Comparison of ENCODE assay signal across 19 mouse cellular contexts in genomic region chr2:7359557-7359956, GRCm38 (mm10).
DNase-seq lines count a peak whose midpoint lies in the region; ATAC-seq and TF ChIP-seq lines count a peak whose summit lies in the region.
"Had no signal": no experiment of that assay in that cellular context is flagged by ENCODE, and none has a peak within 500 bp of the region (broad histone marks: within the 10 kb centered on the region; RNA-seq: fewer than 3 reads in every experiment).

No protein-coding gene starts in this region.

- no peaks in the 10 kb centered on the region for H3K27me3 ChIP-seq in embryonic facial prominence, embryonic 11.5 days (ENCODE audit: control insufficient read depth, insufficient read depth, low read length)
- no peaks in the 10 kb centered on the region for H3K27me3 ChIP-seq in hindbrain, embryonic 11.5 days (ENCODE audit: control insufficient read depth, insufficient read depth, low read length)
- H3K27me3 ChIP-seq: midbrain, embryonic 12.5 days had no signal

- no peak overlapping the region for H3K9ac ChIP-seq in embryonic facial prominence, embryonic 11.5 days (replicated peaks; ENCODE audit: low read length)
- no peak overlapping the region for H3K9ac ChIP-seq in hindbrain, embryonic 11.5 days (ENCODE audit: low read depth, low read length)
- H3K9ac ChIP-seq: hindbrain, embryonic 14.5 days; midbrain, embryonic 12.5 days had no signal

- TF ChIP-seq CTCF in olfactory bulb, adult 2 months (IDR thresholded peaks at IDR 0.05; ENCODE audit: insufficient read depth, low read depth, low read length), result no peak

- TF ChIP-seq POLR2A in olfactory bulb, adult 2 months (IDR thresholded peaks at IDR 0.05; ENCODE audit: insufficient read depth, low read depth, low read length), result no peak

- no peak overlapping the region for H3K4me3 ChIP-seq in embryonic facial prominence, embryonic 11.5 days (ENCODE audit: low read depth, low read length)
- no peak overlapping the region for H3K4me3 ChIP-seq in olfactory bulb, adult 2 months (ENCODE audit: insufficient read depth, low read depth, low read length)
- no peak overlapping the region for H3K4me3 ChIP-seq in hindbrain, embryonic 11.5 days (ENCODE audit: low read depth, low read length)
- H3K4me3 ChIP-seq: gastrocnemius, adult 2 months; midbrain, embryonic 12.5 days had no signal

- peak; percentile 15 to 25 for DNase-seq in cerebellum, postnatal 25 days
- DNase-seq in cerebellum, adult 11 months, result no peak
- peak; percentile 60 for DNase-seq in left cerebral cortex, postnatal 4 days
- no peak for DNase-seq in left cerebral cortex, adult 18-20 months (ENCODE audit: low spot score in 2 of 2)
- DNase-seq in embryonic facial prominence, embryonic 11.5 days (ENCODE audit: low spot score), result peak; percentile 45
- no peak for DNase-seq in hindbrain, embryonic 11.5 days (ENCODE audit: low spot score)
- no peak for DNase-seq in urinary bladder, postnatal 4 days (ENCODE audit: low spot score in 2 of 2)
- DNase-seq: adrenal gland, postnatal 36 days; gastrocnemius, adult 2 months; heart, postnatal 10 days; kidney, postnatal 36 days; liver; right cerebral cortex, adult 18-20 months had no signal

- no peaks in the 10 kb centered on the region for H3K4me1 ChIP-seq in embryonic facial prominence, embryonic 11.5 days (ENCODE audit: control insufficient read depth, insufficient read depth, low read length)
- H3K4me1 ChIP-seq in olfactory bulb, adult 2 months (ENCODE audit: control insufficient read depth, insufficient read depth, low read length), result no peaks in the 10 kb centered on the region
- no peaks in the 10 kb centered on the region for H3K4me1 ChIP-seq in hindbrain, embryonic 11.5 days (replicated peaks; ENCODE audit: control insufficient read depth, insufficient read depth, low read length)
- H3K4me1 ChIP-seq: midbrain, embryonic 12.5 days had no signal

- H3K4me2 ChIP-seq in embryonic facial prominence, embryonic 11.5 days (ENCODE audit: low read depth, low read length), result no peak overlapping the region
- H3K4me2 ChIP-seq in hindbrain, embryonic 11.5 days (replicated peaks; ENCODE audit: low read depth, low read length), result no peak overlapping the region
- H3K4me2 ChIP-seq: heart, embryonic 11.5 days; hindbrain, embryonic 14.5 days; midbrain, embryonic 12.5 days had no signal

- no peak for ATAC-seq in embryonic facial prominence, embryonic 11.5 days (replicated peaks; ENCODE audit: insufficient number of reproducible peaks, low FRiP score, low TSS enrichment, low read depth)
- no peak for ATAC-seq in hindbrain, embryonic 11.5 days (ENCODE audit: low FRiP score)
- ATAC-seq: intestine, embryonic 16.5 days; lung, postnatal 0 days had no signal

- no peaks in the 10 kb centered on the region for H3K9me3 ChIP-seq in embryonic facial prominence, embryonic 11.5 days (replicated peaks; ENCODE audit: control insufficient read depth, low read length)
- no peaks in the 10 kb centered on the region for H3K9me3 ChIP-seq in hindbrain, embryonic 11.5 days (ENCODE audit: control insufficient read depth, low read length)
- H3K9me3 ChIP-seq: midbrain, embryonic 12.5 days had no signal

- no peaks in the 10 kb centered on the region for H3K36me3 ChIP-seq in embryonic facial prominence, embryonic 11.5 days (replicated peaks; ENCODE audit: control insufficient read depth, insufficient read depth, low read depth, low read length)
- H3K36me3 ChIP-seq in hindbrain, embryonic 11.5 days (ENCODE audit: control insufficient read depth, insufficient read depth, low read length), result no peaks in the 10 kb centered on the region
- H3K36me3 ChIP-seq: midbrain, embryonic 12.5 days had no signal

- no peak overlapping the region for H3K27ac ChIP-seq in embryonic facial prominence, embryonic 11.5 days (replicated peaks; ENCODE audit: low read depth, low read length)
- H3K27ac ChIP-seq in olfactory bulb, adult 2 months (ENCODE audit: insufficient read depth, low read depth, low read length), result peak overlapping the region; percentile 87; the same call in 1 of the 2 replicates
- no peak overlapping the region for H3K27ac ChIP-seq in hindbrain, embryonic 11.5 days (ENCODE audit: low read depth, low read length)
- H3K27ac ChIP-seq: gastrocnemius, adult 2 months; hindbrain, embryonic 14.5 days; midbrain, embryonic 12.5 days had no signal

- intact Hi-C loops in left cerebral cortex, postnatal 4 days (cut with DNase I), result no loop called here

- 45% methylated on average over 5 of the region's 5 CpGs for WGBS in embryonic facial prominence, embryonic 11.5 days
- 40% methylated on average over 5 of the region's 5 CpGs for WGBS in olfactory bulb, adult 2 months
- WGBS in hindbrain, embryonic 11.5 days, result 77% methylated on average over 5 of the region's 5 CpGs

Comparison
In these comparisons a context has a peak if more than half of its experiments do, and no peak if none do; other contexts are left out.
1. DNase-seq: peak in cerebellum, postnatal 25 days (2 of 2), left cerebral cortex, postnatal 4 days (single experiment) and embryonic facial prominence, embryonic 11.5 days (single experiment); none in cerebellum, adult 11 months (single experiment), left cerebral cortex, adult 18-20 months (0 of 2), hindbrain, embryonic 11.5 days (single experiment) and urinary bladder, postnatal 4 days (0 of 2).